Mouse (Mus musculus): ENCODE data around the gene Ddi2. TPM values are rescaled to one million over a fixed set of nuclear protein-coding genes. Genes with fewer than 3 reads are reported as not detected.

The Ddi2 gene
- polyA plus RNA-seq, 1 experiment from 2014 or later = 22.8 TPM

DNA sequence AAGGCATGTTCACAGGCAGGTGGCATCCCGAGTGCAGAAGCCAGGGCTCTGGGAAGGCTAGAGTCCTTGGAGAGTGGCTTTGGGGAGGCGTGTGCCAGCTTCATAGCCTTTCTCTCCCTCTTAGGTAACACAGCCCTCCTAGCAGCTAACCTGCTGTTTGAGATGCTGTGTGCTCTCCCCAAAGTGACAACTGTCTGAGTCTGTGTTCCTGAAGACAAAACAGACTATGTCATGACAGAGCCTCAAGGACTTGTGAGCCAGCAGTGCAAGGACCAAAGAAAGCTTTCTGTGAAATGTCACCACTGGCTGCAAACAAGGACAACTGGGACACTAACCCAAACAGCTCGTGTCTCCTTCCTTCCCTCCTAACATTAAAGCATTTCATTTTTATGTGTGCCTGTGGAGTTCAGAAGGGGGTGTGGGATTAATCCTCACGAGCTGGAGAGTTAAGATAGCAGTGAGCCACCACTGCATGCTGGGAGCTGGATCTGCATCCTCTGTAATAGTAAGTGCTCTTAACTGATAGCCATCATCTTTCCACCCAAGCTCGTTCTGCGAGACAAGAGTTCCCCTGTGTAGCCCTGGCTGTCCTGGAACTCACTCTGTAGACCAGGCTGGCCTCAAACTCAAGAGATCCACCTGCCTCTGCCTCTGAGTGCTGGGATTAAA lies 35.8 kb upstream of the Ddi2 start:
- no peak for ATAC-seq (ENCODE audit: low FRiP score)
- Histone ChIP-seq H3K9ac (no peak overlapping the region), H3K36me3 (replicated peaks) (peaks cover 33% of the 10 kb centered on the region), H3K27ac (no peak overlapping the region), H3K4me1 (no peaks in the 10 kb centered on the region), H3K9me3 (no peaks in the 10 kb centered on the region), H3K4me2 (no peak overlapping the region), H3K4me3 (replicated peaks) (no peak overlapping the region), H3K27me3 (no peaks in the 10 kb centered on the region)
- 78% methylated on average over 6 of the region's 6 CpGs for WGBS

DNA sequence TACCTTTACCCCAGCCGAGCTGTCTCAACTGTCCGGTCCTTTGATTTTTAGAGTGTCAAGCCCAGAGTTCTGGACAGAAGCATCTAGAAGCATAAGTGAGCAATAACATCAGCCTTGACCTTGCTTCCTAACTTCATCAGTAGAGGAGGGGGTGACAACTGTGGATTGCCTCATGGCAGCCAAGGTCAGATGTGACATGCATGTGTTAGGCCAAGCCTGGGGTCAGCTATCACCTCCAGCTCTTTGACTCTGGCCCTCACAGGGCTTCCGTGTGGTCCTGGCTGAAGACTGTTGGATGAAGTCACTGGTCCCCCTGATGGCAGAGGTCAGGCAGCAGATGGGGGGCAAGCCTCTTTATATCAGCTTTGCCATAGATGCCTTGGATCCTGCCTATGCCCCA lies 33.9 kb upstream of the Ddi2 start:
- Histone ChIP-seq H3K4me3 (replicated peaks) (no peak overlapping the region), H3K4me2 (no peak overlapping the region), H3K9ac (no peak overlapping the region), H3K27ac (no peak overlapping the region), H3K9me3 (no peaks in the 10 kb centered on the region), H3K27me3 (no peaks in the 10 kb centered on the region), H3K36me3 (replicated peaks) (peaks cover 14% of the 10 kb centered on the region), H3K4me1 (no peaks in the 10 kb centered on the region)
- 92% methylated on average over 3 of the region's 3 CpGs for WGBS
- ATAC-seq (ENCODE audit: low FRiP score) = no peak

DNA sequence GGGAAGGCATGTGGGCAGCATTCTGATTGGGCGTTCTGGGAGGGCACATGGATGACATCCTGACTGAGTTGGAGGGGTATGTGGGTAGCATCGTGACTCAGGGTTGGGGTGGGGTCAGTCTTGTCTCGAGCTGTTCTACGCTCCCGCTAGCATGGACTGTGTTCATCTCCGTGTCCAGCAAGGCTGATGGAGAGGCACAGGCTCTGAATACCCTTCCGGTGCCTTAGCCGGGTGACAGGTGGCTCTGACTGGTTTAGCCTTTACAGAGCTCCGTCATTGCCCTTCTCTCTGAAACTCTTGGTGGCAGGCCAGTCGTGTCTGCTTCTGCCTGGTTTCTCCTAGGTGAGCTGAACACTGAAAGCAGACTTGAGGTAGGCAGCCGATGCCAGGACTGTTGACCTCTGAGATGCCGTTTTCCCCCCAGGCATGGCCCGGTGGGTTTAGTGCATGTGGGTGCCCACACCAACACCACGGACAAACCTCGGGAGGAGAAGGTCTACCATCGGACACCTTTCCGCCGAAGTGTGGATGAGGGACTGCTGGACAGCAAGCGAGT lies 32.2 kb upstream of the Ddi2 start:
- Histone ChIP-seq H3K4me2 (no peak overlapping the region), H3K36me3 (replicated peaks) (no peaks in the 10 kb centered on the region), H3K9ac (no peak overlapping the region), H3K27ac (no peak overlapping the region), H3K27me3 (no peaks in the 10 kb centered on the region), H3K4me1 (no peaks in the 10 kb centered on the region), H3K9me3 (no peaks in the 10 kb centered on the region), H3K4me3 (replicated peaks) (no peak overlapping the region)
- WGBS = 88% methylated on average over 19 of the region's 19 CpGs
- ATAC-seq (ENCODE audit: low FRiP score) = no peak

DNA sequence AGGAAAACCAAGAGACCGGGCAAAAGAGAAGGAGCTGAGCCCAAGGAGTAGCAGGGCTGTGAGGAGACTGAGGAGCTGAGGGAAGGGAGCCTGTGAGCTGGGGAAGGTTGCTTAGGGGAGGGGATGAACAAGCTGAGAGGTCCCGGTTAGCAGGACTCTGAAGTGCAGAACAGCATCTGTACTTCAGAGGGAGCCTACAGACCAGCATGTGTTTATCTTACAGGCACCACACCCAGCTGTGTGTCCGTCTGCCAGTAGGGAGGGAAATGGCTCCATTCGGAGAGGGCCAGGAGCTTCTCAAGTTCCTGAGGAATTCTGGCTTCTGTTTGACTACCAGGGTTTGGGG lies 28.8 kb upstream of the Ddi2 start:
- H3K27ac ChIP-seq = no peak overlapping the region
- no peak for ATAC-seq (ENCODE audit: low FRiP score)
- H3K27me3 ChIP-seq = 0 out of 2 replicates have a peak, but pooled peaks cover 3% of the 10 kb centered on the region
- H3K9ac ChIP-seq = no peak overlapping the region
- 18% methylated on average over 4 of the region's 4 CpGs for WGBS
- H3K4me2 ChIP-seq = no peak overlapping the region
- no peaks in the 10 kb centered on the region for H3K36me3 ChIP-seq (replicated peaks)
- no peaks in the 10 kb centered on the region for H3K9me3 ChIP-seq
- H3K4me3 ChIP-seq (replicated peaks) = no peak overlapping the region
- H3K4me1 ChIP-seq = no peaks in the 10 kb centered on the region

DNA sequence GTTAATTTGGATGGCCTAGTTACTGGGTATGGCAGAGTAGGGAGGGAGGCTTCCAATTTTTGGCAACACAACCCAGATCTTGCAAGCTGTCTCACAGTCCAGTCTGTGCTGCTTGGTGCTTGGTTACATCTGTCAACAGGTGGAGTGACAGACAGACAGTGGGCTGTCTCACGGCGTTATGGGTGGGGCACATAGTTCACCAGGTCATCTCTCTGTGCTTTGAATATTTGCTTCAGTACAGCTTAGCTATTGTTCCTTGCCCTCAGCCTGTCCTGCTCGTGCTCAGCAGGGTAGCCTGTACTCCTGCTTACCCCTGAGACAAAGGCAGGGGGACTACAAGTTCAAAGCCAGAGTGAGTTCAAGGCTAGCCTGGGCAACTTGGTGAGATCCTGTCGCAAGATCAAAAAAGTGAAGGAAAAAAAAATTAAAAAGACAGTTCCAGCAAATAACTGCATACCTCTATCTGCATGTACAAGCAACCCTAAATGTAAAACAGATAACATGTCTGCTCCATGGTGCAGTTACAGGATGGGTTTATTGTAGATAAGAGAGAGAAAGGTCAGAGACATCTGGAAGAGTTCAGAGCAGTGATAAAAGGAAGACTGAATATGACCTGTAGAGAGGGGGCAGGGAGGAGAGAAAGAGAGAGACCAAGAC lies 28.3 kb upstream of the Ddi2 start:
- no peak for ATAC-seq (ENCODE audit: low FRiP score)
- H3K36me3 ChIP-seq (replicated peaks) = no peaks in the 10 kb centered on the region
- no peak overlapping the region for H3K4me2 ChIP-seq
- H3K9ac ChIP-seq = no peak overlapping the region
- H3K27me3 ChIP-seq = 0 out of 2 replicates have a peak, but pooled peaks cover 3% of the 10 kb centered on the region
- WGBS = 56% methylated on average over 4 of the region's 4 CpGs
- H3K4me3 ChIP-seq (replicated peaks) = no peak overlapping the region
- H3K4me1 ChIP-seq = no peaks in the 10 kb centered on the region
- no peak overlapping the region for H3K27ac ChIP-seq
- no peaks in the 10 kb centered on the region for H3K9me3 ChIP-seq

DNA sequence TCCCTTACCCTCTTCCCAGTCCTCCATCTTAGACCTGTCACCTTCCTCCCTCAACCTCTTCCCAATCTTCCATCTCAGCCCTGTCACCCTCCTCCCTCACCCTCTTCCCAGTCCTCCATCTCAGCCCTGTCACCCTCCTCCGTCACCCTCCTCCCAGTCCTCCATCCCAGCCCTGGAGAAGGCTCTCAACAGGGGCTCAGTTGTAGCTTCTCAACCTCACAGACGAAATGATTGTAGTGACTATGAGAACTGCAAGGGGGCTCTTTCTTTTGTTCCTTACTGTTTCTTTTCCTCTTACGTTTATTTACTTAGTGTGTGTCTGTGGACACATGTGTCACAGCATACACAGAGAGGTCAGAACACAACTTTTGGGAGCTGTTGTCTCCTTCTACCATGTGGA lies 27.6 kb upstream of the Ddi2 start:
- Histone ChIP-seq H3K9ac (no peak overlapping the region), H3K27me3 (0 out of 2 replicates have a peak, but pooled peaks cover 3% of the 10 kb centered on the region), H3K4me3 (replicated peaks) (no peak overlapping the region), H3K27ac (no peak overlapping the region), H3K4me2 (no peak overlapping the region), H3K36me3 (replicated peaks) (no peaks in the 10 kb centered on the region), H3K9me3 (no peaks in the 10 kb centered on the region), H3K4me1 (no peaks in the 10 kb centered on the region)
- no peak for ATAC-seq (ENCODE audit: low FRiP score)
- 68% methylated on average over 3 of the region's 3 CpGs for WGBS

DNA sequence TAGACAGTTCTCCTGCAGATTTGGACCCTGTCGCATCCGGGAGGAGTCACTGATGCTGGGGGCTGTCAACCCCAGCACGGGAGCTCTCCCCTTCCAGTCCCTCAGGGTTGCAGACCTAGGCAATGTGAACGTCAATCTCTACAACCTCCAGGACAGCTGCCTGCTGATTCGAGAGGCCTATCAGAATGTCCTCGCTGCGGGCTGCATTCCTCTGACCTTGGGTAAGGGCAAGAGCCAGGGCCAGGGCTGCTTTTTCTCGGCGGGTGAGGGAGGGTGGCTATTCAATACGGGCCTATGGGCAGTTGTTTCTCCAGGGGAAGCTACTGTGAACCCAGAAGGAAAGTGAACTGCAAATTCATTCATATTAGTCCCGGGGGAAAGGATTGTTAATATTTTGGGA lies 26.3 kb upstream of the Ddi2 start:
- H3K27ac ChIP-seq = no peak overlapping the region
- no peaks in the 10 kb centered on the region for H3K36me3 ChIP-seq (replicated peaks)
- no peaks in the 10 kb centered on the region for H3K4me1 ChIP-seq
- H3K4me2 ChIP-seq = no peak overlapping the region
- ATAC-seq (ENCODE audit: low FRiP score) = no peak
- no peak overlapping the region for H3K4me3 ChIP-seq (replicated peaks)
- 47% methylated on average over 11 of the region's 11 CpGs for WGBS
- no peaks in the 10 kb centered on the region for H3K9me3 ChIP-seq
- H3K27me3 ChIP-seq = 0 out of 2 replicates have a peak, but pooled peaks cover 3% of the 10 kb centered on the region
- H3K9ac ChIP-seq = no peak overlapping the region

DNA sequence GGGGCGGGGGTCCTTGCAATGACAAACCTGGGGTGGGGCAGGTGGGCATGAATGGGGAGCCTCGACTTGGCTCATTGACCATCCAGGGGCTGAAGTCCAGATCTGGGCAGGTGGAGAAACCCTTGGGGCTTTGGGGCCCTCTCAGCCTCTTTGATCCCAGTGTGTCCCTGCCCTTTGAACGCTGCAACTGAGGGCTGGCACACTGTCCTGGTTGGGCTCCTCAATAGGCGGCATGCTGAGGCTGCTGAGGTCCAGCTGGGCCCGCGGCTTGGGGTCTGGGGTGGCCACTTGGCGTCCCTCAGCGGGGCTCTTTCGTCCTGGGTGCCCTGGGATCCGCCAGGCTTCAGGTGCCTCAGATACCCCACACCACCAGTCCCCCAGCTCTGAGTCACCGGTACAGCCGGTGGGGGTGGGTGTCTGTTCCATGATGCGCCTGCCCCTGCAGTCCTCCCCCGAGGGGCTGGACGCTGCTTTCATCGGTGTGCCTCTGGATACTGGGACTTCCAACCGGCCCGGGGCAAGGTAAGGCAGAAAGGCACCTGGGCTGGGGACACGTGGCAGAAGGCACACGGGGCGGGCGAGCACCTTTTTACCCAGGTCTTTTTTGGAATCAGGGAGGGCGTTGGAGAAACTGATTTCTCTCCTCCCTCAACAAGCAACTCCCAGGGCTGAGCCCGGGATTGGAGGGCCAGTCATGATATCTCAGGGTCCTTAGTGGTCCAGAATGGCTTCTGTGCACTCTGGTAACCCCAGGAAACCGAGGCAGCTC lies 23.5 kb upstream of the Ddi2 start, which contains the start of gene Agmat:
Agmat (plus strand) TSS at position 95 of the 769 bp plus-strand sequence.
- no peak within 1 kb of the TSS for H3K4me2 ChIP-seq
- no peak within 1 kb of the TSS for H3K4me3 ChIP-seq (replicated peaks)
- no peak for ATAC-seq (ENCODE audit: low FRiP score)
- no peak within 1 kb of the TSS for H3K9ac ChIP-seq
- no peaks in the 10 kb centered on the region for H3K36me3 ChIP-seq (replicated peaks)
- H3K27me3 ChIP-seq = 0 out of 2 replicates have a peak, but pooled peaks cover 3% of the 10 kb centered on the region
- H3K9me3 ChIP-seq = no peaks in the 10 kb centered on the region
- H3K27ac ChIP-seq = no peak within 1 kb of the TSS
- H3K4me1 ChIP-seq = no peaks in the 10 kb centered on the region
- WGBS = 30% methylated on average over 24 of the region's 25 CpGs

DNA sequence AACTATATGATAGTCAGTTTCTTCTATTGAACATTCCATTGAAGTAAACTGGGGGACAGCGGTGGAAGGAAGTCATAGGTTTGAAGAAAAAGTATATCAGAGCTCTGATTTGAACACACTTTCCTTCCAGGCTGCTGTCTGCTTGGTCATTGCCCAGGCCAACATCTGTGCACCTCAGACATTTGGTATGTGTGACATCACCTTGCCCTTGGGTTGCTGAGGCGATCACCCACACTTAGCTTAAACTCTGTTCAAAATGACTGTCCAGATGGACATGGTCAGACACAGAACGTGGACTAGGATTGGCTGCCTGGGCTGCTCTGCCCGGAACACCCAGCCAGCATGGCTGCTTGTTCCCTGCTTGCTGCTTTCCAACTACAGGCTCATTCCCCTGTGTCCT lies 19.2 kb upstream of the Ddi2 start:
- WGBS = 92% methylated on average over 4 of the region's 4 CpGs

DNA sequence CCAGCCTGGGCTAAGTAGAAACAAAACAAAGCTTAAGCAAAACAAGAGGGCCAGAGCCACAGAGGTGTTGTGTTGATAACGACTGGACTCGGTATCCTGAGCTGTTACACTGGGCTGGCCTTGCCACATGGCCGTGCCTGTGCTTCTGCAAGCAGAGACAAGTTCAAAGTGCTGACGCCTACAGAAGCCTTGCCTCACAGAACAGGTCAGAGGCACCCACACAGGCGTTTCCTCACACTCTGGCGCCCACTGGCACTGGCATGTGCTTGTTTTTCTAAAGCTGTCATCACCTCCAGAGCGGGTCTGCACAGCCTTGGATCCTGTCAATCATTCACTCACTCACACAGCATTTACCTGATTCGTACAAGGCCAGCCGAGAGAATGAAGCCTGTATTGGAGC lies 18.6 kb upstream of the Ddi2 start:
- no peaks in the 10 kb centered on the region for H3K27me3 ChIP-seq
- no peaks in the 10 kb centered on the region for H3K36me3 ChIP-seq (replicated peaks)
- H3K4me3 ChIP-seq (replicated peaks) = no peak overlapping the region
- H3K9ac ChIP-seq = no peak overlapping the region
- no peak overlapping the region for H3K27ac ChIP-seq
- H3K4me1 ChIP-seq = no peaks in the 10 kb centered on the region
- no peak overlapping the region for H3K4me2 ChIP-seq
- ATAC-seq (ENCODE audit: low FRiP score) = no peak
- no peaks in the 10 kb centered on the region for H3K9me3 ChIP-seq
- 71% methylated on average over 9 of the region's 9 CpGs for WGBS

More for the DNA sequence above, 19.2 kb upstream of the Ddi2 start:
- H3K27me3 ChIP-seq = no peaks in the 10 kb centered on the region
- H3K27ac ChIP-seq = no peak overlapping the region
- no peak overlapping the region for H3K4me2 ChIP-seq
- no peaks in the 10 kb centered on the region for H3K4me1 ChIP-seq
- H3K4me3 ChIP-seq (replicated peaks) = no peak overlapping the region
- H3K36me3 ChIP-seq (replicated peaks) = no peaks in the 10 kb centered on the region
- no peaks in the 10 kb centered on the region for H3K9me3 ChIP-seq
- no peak for ATAC-seq (ENCODE audit: low FRiP score)
- no peak overlapping the region for H3K9ac ChIP-seq

DNA sequence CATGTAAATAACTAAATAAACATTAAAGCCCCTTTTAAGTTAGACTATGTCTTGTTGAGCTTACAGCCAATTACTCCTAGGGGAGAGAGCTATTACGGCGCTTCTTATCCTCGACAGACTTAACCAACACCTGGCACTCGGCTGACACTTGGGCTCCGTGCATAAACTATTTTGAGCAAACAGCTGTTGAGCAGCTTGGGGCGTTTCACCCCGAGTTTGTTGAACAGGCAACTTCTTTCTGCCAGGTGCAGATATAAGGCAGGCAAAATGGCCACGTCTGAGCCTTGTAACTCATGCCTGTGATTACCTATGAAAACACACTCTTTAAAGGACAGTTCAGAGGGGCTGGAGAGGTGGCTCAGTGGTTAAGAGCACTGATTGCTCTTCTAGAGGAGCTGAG lies 14.8 kb upstream of the Ddi2 start:
- Histone ChIP-seq H3K9me3 (no peaks in the 10 kb centered on the region), H3K4me1 (peaks cover 9% of the 10 kb centered on the region), H3K4me3 (replicated peaks) (no peak overlapping the region), H3K27me3 (no peaks in the 10 kb centered on the region), H3K9ac (no peak overlapping the region), H3K4me2 (no peak overlapping the region), H3K27ac (no peak overlapping the region), H3K36me3 (replicated peaks) (no peaks in the 10 kb centered on the region)
- 76% methylated on average over 8 of the region's 8 CpGs for WGBS
- ATAC-seq (ENCODE audit: low FRiP score) = no peak

DNA sequence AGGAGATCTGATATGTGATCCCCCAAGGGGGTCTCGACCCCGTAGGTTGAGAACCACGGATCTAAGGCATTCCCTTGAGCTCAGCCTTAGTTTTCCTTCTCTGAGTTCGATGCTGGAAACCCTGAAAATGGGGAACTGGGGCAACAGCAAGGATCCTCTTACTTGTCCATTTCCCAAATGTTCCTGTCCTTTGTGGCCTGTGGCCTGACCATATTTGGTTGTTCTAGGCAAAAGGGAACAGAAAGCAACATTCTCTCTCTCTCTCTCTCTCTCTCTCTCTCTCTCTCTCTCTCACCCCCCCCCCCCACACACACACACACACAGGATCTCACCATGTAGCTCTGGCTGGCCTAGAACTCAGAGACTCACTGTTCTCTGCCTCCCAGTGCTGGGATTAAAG lies 13.6 kb upstream of the Ddi2 start:
- Histone ChIP-seq H3K4me1 (peaks cover 9% of the 10 kb centered on the region), H3K9ac (no peak overlapping the region), H3K4me3 (replicated peaks) (no peak overlapping the region), H3K27me3 (no peaks in the 10 kb centered on the region), H3K9me3 (no peaks in the 10 kb centered on the region), H3K27ac (no peak overlapping the region), H3K36me3 (replicated peaks) (no peaks in the 10 kb centered on the region), H3K4me2 (no peak overlapping the region)
- WGBS = 81% methylated on average over 4 of the region's 4 CpGs
- ATAC-seq (ENCODE audit: low FRiP score) = no peak

Data from forebrain, embryonic 12.5 days (tissue).